Mouse (Mus musculus): ENCODE measurements around the gene Glis1.

Glis1 gene

GRCm38 (mm10) chr4:107684130-107684529, 249.7 kb downstream of the Glis1 start, which contains the start of gene Dmrtb1:
Dmrtb1 (minus strand) TSS chr4:107684230.
- no peak for DNase-seq (ENCODE audit: low spot score)
